Mouse (Mus musculus) ES-E14 (cell line): ENCODE results near the gene Gstp1. TPM values are rescaled to one million over a fixed set of nuclear protein-coding genes. Genes with fewer than 3 reads are reported as not detected.
A peak's percentile ranks its signal among the peaks of the same experiment; 100 is the strongest.

Experiments used
- DNase-seq: peaks from one replicate; pipeline ENCODE4 v3.0.0-alpha.2; 2013; ENCODE audit warnings: low read depth, low spot score
- H3K27ac ChIP-seq: 2 replicates; pipeline ENCODE4 v1.5.1; 2012; ENCODE audit warnings: low read depth, mild to moderate bottlenecking, low read length, moderate library complexity, mixed read lengths; ENCODE audit not compliant: poor library complexity, insufficient read depth, severe bottlenecking
- H3K36me3 ChIP-seq: 2 replicates; pipeline ENCODE4 v1.6.1; 2012; ENCODE audit warnings: mild to moderate bottlenecking, low read length, moderate library complexity, mixed read lengths; ENCODE audit not compliant: control insufficient read depth, poor library complexity, insufficient read depth, severe bottlenecking
- H3K4me1 ChIP-seq, 2 experiments: fragments of 150-350 bp in 1 of 2; sonication (generic) in 1 of 2; 2 replicates each; pipeline ENCODE4 v1.6.1; 2012; ENCODE audit warnings: low read length in 2 of 2, mild to moderate bottlenecking in 1 of 2, mixed read lengths in 1 of 2; ENCODE audit not compliant: control insufficient read depth in 2 of 2, insufficient read depth in 2 of 2, poor library complexity in 1 of 2
- H3K4me3 ChIP-seq, 2 experiments: fragments of 150-350 bp in 1 of 2; sonication (generic) in 1 of 2; 2 replicates each; pipeline ENCODE4 v1.5.1; 2012; ENCODE audit warnings: low read length in 2 of 2, low read depth in 1 of 2, mild to moderate bottlenecking in 1 of 2, mixed read lengths in 1 of 2; ENCODE audit not compliant: insufficient read depth in 1 of 2, poor library complexity in 1 of 2, severe bottlenecking in 1 of 2
- H3K9ac ChIP-seq: 2 replicates; pipeline ENCODE4 v1.6.1; 2012; ENCODE audit warnings: low read depth, mild to moderate bottlenecking, low read length, mixed read lengths; ENCODE audit not compliant: poor library complexity, insufficient read depth, severe bottlenecking
- H3K9me3 ChIP-seq: fragments of 150-350 bp; sonication (generic); 2 replicates; pipeline ENCODE4 v1.6.1; 2012; ENCODE audit warnings: low read depth, mild to moderate bottlenecking, low read length; ENCODE audit not compliant: control insufficient read depth, insufficient read depth
- CHD2 ChIP-seq: IDR thresholded peaks from 2 replicates; pipeline ENCODE4 v1.6.1; 2014; ENCODE audit warnings: mild to moderate bottlenecking, low read depth, low read length, inconsistent platforms
- HCFC1 ChIP-seq: IDR thresholded peaks from 2 replicates; pipeline ENCODE4 v1.6.1; 2012; ENCODE audit warnings: low read length, inconsistent platforms, borderline replicate concordance; ENCODE audit not compliant: insufficient read depth
- MAFK ChIP-seq: IDR thresholded peaks from 2 replicates; pipeline ENCODE4 v1.6.1; 2014; ENCODE audit warnings: mild to moderate bottlenecking, low read depth, low read length, inconsistent platforms; ENCODE audit not compliant: insufficient read depth
- ZC3H11A ChIP-seq: IDR thresholded peaks from 2 replicates; pipeline ENCODE4 v1.6.1; 2012; ENCODE audit warnings: low read depth, mild to moderate bottlenecking, inconsistent platforms, low read length, borderline replicate concordance
- ZNF384 ChIP-seq: IDR thresholded peaks from 2 replicates; pipeline ENCODE4 v1.6.1; 2012; ENCODE audit warnings: low read depth, low read length, inconsistent platforms
- in situ Hi-C, 2 experiments: fragments of 600-800 bp; cut with MboI; formaldehyde crosslinking; loops; one replicate each; pipeline ENCODE4 v1.15.1; 2025; ENCODE audit warnings: low sequenced_read_pairs in 2 of 2, inconsistent platforms in 1 of 2; ENCODE audit not compliant: unreplicated experiment in 2 of 2
- total RNA-seq: library from RNA; depleted of rRNA; stranded (reverse); fragments of 300-350 nt; gene quantifications from 2 replicates; pipeline ENCODE4 v1.2.3, GENCODE M21; 2012

Gene Gstp1
- total RNA-seq, 1 experiment: 146 TPM

DNA sequence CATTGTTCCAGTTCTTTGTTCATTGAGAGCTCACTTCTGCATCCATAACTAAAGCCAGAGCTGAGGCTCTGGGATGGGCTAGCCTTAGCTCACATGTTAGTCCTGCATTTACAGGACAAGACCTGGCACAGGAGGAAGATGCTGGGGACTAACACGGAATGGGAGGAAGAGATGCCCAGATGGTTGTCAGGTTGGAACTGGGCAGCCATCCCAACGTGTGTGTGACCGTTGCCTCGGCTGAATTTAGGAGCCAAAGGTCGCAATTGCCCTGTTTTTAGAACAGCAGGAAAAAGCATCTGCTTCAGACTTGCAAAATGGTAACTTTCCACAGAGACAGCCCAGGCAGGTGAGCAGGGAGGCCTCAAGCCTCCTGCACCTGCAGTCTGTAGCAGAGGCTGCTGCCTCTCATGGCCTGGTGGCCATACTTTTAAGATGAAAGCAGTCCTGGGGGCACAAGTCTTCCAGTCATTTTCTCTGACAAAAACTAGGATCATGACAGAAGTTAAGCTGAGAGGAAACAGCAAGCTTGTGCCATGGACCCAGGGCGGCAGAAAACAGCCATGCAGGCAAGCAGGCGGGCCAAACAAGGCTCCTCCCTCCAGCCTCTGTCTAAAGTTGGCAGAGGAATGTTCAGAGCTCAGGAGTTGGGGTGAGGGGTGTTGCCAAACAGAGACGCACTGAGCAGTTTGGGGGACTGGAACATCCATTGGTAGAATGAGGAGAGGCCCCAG lies 17.6 kb upstream of the Gstp1 start:
- Histone ChIP-seq H3K36me3 (no peaks in the 10 kb centered on the region), H3K9me3 (no peaks in the 10 kb centered on the region), H3K9ac (no peak overlapping the region; the same call in 1 of the 2 replicates), H3K4me3 (no peak overlapping the region), H3K4me1 (peaks cover 16 to 36% of the 10 kb centered on the region in 2 experiments; a peak in 3 of 4 replicates), H3K27ac (no peak overlapping the region)
- in situ Hi-C loops: no loop called here
- no peak for TF ChIP-seq MAFK
- TF ChIP-seq CHD2: no peak
- DNase-seq: no peak

DNA sequence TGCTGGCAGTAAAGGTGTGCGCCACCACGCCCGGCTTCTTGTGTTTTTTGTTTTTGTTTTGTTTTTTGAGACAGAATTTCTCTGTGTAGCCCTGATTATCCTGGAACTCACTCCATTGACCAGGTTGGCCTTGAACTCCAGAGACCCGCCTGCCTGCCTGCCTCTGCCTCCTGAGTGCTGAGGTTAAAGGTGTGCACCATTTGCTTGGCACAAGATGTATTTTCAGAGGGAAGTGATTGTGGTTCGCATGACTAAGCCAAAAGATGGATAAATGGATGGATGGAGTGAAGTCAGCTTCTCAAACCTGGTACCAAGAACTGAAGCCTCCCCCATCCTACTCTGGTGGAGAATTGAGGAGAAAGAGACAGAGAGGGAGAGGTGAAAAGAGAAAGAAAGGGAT lies 16.8 kb upstream of the Gstp1 start:
- H3K36me3 ChIP-seq: no peaks in the 10 kb centered on the region
- H3K9ac ChIP-seq: no peak overlapping the region
- H3K27ac ChIP-seq: no peak overlapping the region
- no peak for TF ChIP-seq CHD2
- no peak for TF ChIP-seq HCFC1
- no peak for TF ChIP-seq ZNF384
- no peak for TF ChIP-seq MAFK
- no peak for TF ChIP-seq ZC3H11A
- DNase-seq: no peak
- no peaks in the 10 kb centered on the region for H3K9me3 ChIP-seq
- peaks cover 15 to 36% of the 10 kb centered on the region in 2 experiments; a peak in 3 of 4 replicates for H3K4me1 ChIP-seq
- H3K4me3 ChIP-seq: no peak overlapping the region
- in situ Hi-C loops: no loop called here

DNA sequence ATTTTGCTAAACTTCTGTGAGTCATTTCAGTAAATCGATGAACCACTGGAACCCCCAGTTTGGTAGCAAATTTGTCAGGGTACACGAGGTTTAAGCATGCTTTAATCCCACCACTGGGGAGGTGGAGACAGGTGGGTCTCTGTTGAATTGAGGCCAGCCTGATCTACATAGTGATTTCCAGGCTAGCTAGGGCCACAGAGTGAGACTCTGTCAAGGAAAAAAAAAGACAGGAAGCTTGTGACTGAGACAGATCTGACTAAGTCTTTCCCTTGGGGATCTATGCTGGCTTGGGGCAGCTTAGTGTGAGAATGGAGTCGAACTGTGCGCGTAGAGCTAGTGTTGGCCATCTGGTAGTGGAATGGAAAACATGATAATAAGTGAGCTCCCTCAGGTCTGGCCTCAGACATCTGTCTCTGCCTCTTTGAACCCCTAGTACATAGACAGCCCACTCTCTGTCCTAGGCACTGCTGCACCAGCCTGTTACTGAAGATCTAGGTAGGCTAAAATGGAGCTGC lies 14.8 kb upstream of the Gstp1 start:
- Histone ChIP-seq H3K27ac (no peak overlapping the region), H3K9ac (no peak overlapping the region), H3K4me1 (peaks cover 6 to 17% of the 10 kb centered on the region in 2 experiments; a peak in 3 of 4 replicates), H3K4me3 (no peak overlapping the region), H3K36me3 (no peaks in the 10 kb centered on the region), H3K9me3 (no peaks in the 10 kb centered on the region)
- in situ Hi-C loops: no loop called here
- TF ChIP-seq MAFK (no peak), HCFC1 (no peak), CHD2 (no peak), ZNF384 (no peak), ZC3H11A (no peak)
- no peak for DNase-seq

DNA sequence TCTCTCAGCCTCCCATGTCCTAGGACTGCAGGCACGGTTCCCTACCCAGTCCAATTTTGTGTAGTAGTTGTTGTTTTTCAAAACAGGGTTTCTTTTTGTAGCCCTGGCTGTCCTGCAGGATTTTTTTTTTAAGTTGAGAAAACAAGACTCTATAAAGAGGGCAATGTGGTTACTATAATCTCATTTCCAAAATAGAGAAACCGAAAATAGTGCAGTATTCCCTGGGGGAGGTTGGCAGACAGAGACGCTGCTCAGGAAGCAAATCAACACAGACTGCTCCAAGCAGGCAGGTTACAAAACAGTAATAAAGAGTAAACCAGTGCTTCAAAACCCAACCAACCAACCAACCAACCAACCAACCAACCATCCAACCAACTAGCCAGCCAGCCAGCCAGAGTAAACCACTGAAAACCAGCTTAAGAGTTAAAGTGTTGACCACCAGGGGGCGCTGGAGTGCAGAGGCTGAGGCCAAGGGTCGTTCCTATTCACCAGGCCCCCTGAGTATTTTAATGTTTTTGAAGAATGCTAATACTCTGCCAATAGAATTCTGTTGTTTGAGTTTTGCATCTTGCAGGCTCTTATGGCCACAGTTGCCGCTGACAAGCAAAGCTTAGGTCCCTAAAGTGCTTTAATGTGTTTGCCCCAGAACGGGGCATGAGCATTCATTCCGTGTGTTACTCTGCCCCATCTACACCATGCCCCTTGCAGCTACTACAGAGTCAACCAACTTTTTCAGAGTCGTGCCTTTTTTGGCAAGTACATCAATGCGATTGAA lies 14.1 kb upstream of the Gstp1 start:
- Histone ChIP-seq H3K36me3 (no peaks in the 10 kb centered on the region), H3K4me3 (no peak overlapping the region), H3K27ac (no peak overlapping the region), H3K9ac (no peak overlapping the region), H3K9me3 (no peaks in the 10 kb centered on the region), H3K4me1 (peaks cover 10 to 13% of the 10 kb centered on the region in 2 experiments)
- TF ChIP-seq ZNF384 (no peak), ZC3H11A (no peak), CHD2 (no peak), HCFC1 (no peak), MAFK (no peak)
- peak; percentile 64 for DNase-seq
- in situ Hi-C loops: no loop called here
